Mouse (Mus musculus) CH12.LX (cell line): Measurements from ENCODE around the gene Kdelr2. TPM values are rescaled to one million over a fixed set of nuclear protein-coding genes. Genes with fewer than 3 reads are reported as not detected.

ENCODE experiments used
- DNase-seq: peaks from one replicate; pipeline ENCODE4 v3.0.0-alpha.2; 2013; ENCODE audit errors: extremely low read depth
- H3K27ac ChIP-seq: 2 replicates; pipeline ENCODE4 v1.5.1; 2012; ENCODE audit warnings: low read depth, mild to moderate bottlenecking, control low read depth, moderate library complexity; ENCODE audit not compliant: insufficient read depth
- H3K27me3 ChIP-seq: replicated peaks from 2 replicates; pipeline ENCODE3; 2012; ENCODE audit warnings: inconsistent platforms
- H3K36me3 ChIP-seq, 2 experiments: replicated peaks in 1 of 2; 2 replicates each; pipeline versions ENCODE3 to v1.6.1; 2012; ENCODE audit warnings: inconsistent platforms in 1 of 2, low read length in 1 of 2, mild to moderate bottlenecking in 1 of 2, mixed read lengths in 1 of 2, moderate library complexity in 1 of 2; ENCODE audit not compliant: control insufficient read depth in 1 of 2, insufficient read depth in 1 of 2
- H3K4me1 ChIP-seq, 2 experiments: 2 replicates each; pipeline ENCODE4 v1.6.1; 2012; ENCODE audit warnings: inconsistent platforms in 1 of 2, moderate library complexity in 1 of 2; ENCODE audit not compliant: insufficient read depth in 2 of 2, control insufficient read depth in 1 of 2
- H3K4me2 ChIP-seq: 2 replicates; pipeline ENCODE4 v1.6.1; 2012; ENCODE audit warnings: low read depth, mild to moderate bottlenecking, control low read depth; ENCODE audit not compliant: poor library complexity, insufficient read depth, severe bottlenecking
- H3K4me3 ChIP-seq, 3 experiments: fragments of 150-350 bp in 1 of 3; sonication (generic) in 1 of 3; replicated peaks in 1 of 3; 2 replicates each; pipeline versions ENCODE3 to v1.5.1; 2011 to 2012; ENCODE audit warnings: low read depth in 2 of 3, low read length in 2 of 3, mild to moderate bottlenecking in 2 of 3, moderate library complexity in 2 of 3, control low read depth in 1 of 3, improper control_type of control experiment in 1 of 3, inconsistent platforms in 1 of 3, mixed read lengths in 1 of 3; ENCODE audit not compliant: poor library complexity in 1 of 3
- H3K79me2 ChIP-seq: replicated peaks from 2 replicates; pipeline ENCODE4 v1.6.1; 2012; ENCODE audit warnings: mild to moderate bottlenecking, moderate library complexity; ENCODE audit not compliant: control insufficient read depth, poor library complexity, insufficient read depth, severe bottlenecking; ENCODE audit errors: extremely low read depth
- H3K9ac ChIP-seq: 2 replicates; pipeline ENCODE4 v1.6.1; 2012; ENCODE audit warnings: low read depth, mild to moderate bottlenecking, control low read depth, moderate library complexity; ENCODE audit not compliant: insufficient read depth
- H3K9me3 ChIP-seq: replicated peaks from 2 replicates; pipeline ENCODE3; 2012; ENCODE audit warnings: low read length, inconsistent platforms, mixed read lengths
- BHLHE40 ChIP-seq: IDR thresholded peaks from 2 replicates; pipeline ENCODE4 v1.6.1; 2011; ENCODE audit warnings: mild to moderate bottlenecking, low read depth, low read length, improper control_type of control experiment
- CHD1 ChIP-seq: IDR thresholded peaks from 2 replicates; pipeline ENCODE4 v1.6.1; 2012; ENCODE audit warnings: low read depth, low read length, improper control_type of control experiment, inconsistent platforms
- CHD2 ChIP-seq: IDR thresholded peaks from 2 replicates; pipeline ENCODE4 v1.6.1; 2011; ENCODE audit warnings: low read length, improper control_type of control experiment
- CTCF ChIP-seq, 2 experiments: IDR thresholded peaks in 1 of 2; conservative IDR thresholded peaks in 1 of 2; 2 replicates each; pipeline ENCODE4 v1.5.1; 2011 to 2012; ENCODE audit warnings: low read depth in 2 of 2, low read length in 2 of 2, improper control_type of control experiment in 1 of 2, inconsistent platforms in 1 of 2, mild to moderate bottlenecking in 1 of 2, moderate library complexity in 1 of 2
- E2F4 ChIP-seq: IDR thresholded peaks from 2 replicates; pipeline ENCODE4 v1.6.1; 2011; ENCODE audit warnings: low read depth, low read length, improper control_type of control experiment; ENCODE audit not compliant: insufficient replicate concordance
- ELF1 ChIP-seq: IDR thresholded peaks from 2 replicates; pipeline ENCODE4 v1.6.1; 2014; ENCODE audit warnings: low read depth, mild to moderate bottlenecking, inconsistent platforms, low read length, improper control_type of control experiment
- EP300 ChIP-seq: IDR thresholded peaks from 2 replicates; pipeline ENCODE4 v1.6.1; 2011; ENCODE audit warnings: low read length, improper control_type of control experiment
- ETS1 ChIP-seq: conservative IDR thresholded peaks from 2 replicates; pipeline ENCODE4 v1.6.1; 2012; ENCODE audit warnings: low read depth, mild to moderate bottlenecking, inconsistent platforms, low read length, improper control_type of control experiment, moderate library complexity
- GABPA ChIP-seq: IDR thresholded peaks from 2 replicates; pipeline ENCODE4 v1.6.1; 2012; ENCODE audit warnings: low read depth, low read length, improper control_type of control experiment, inconsistent platforms; ENCODE audit not compliant: insufficient replicate concordance
- HCFC1 ChIP-seq: IDR thresholded peaks from 2 replicates; pipeline ENCODE4 v1.6.1; 2012; ENCODE audit warnings: low read depth, mild to moderate bottlenecking, inconsistent platforms, low read length, improper control_type of control experiment
- IRF4 ChIP-seq: IDR thresholded peaks from 2 replicates; pipeline ENCODE4 v1.6.1; 2014; ENCODE audit warnings: low read depth, mild to moderate bottlenecking, inconsistent platforms, low read length, improper control_type of control experiment
- JUN ChIP-seq: IDR thresholded peaks from 2 replicates; pipeline ENCODE4 v1.6.1; 2011; ENCODE audit warnings: low read depth, mild to moderate bottlenecking, low read length, improper control_type of control experiment, moderate library complexity; ENCODE audit not compliant: insufficient read depth
- KAT2A ChIP-seq: IDR thresholded peaks from 2 replicates; pipeline ENCODE4 v1.6.1; 2012; ENCODE audit warnings: low read length, improper control_type of control experiment, inconsistent platforms; ENCODE audit not compliant: insufficient replicate concordance
- MAFK ChIP-seq: IDR thresholded peaks from 2 replicates; pipeline ENCODE4 v1.6.1; 2011; ENCODE audit warnings: low read length, improper control_type of control experiment; ENCODE audit not compliant: insufficient replicate concordance
- MAZ ChIP-seq: IDR thresholded peaks from 2 replicates; pipeline ENCODE4 v1.6.1; 2012; ENCODE audit warnings: low read depth, mild to moderate bottlenecking, inconsistent platforms, low read length, improper control_type of control experiment, moderate library complexity
- MEF2A ChIP-seq: IDR thresholded peaks from 2 replicates; pipeline ENCODE4 v1.6.1; 2014; ENCODE audit warnings: low read depth, mild to moderate bottlenecking, inconsistent platforms, low read length, improper control_type of control experiment, borderline replicate concordance
- NELFE ChIP-seq: IDR thresholded peaks from 2 replicates; pipeline ENCODE4 v1.6.1; 2011; ENCODE audit warnings: low read depth, low read length, improper control_type of control experiment
- PAX5 ChIP-seq: IDR thresholded peaks from 2 replicates; pipeline ENCODE4 v1.6.1; 2012; ENCODE audit warnings: low read length, inconsistent platforms, mixed read lengths
- POLR2A ChIP-seq: IDR thresholded peaks from 2 replicates; pipeline ENCODE4 v1.6.1; 2011; ENCODE audit warnings: low read depth, mild to moderate bottlenecking, improper control_type of control experiment, low read length
- POLR2AphosphoS2 ChIP-seq: IDR thresholded peaks from 2 replicates; pipeline ENCODE4 v1.6.1; 2011; ENCODE audit warnings: low read depth, low read length, improper control_type of control experiment
- RAD21 ChIP-seq: IDR thresholded peaks from 2 replicates; pipeline ENCODE4 v1.6.1; 2011; ENCODE audit warnings: low read depth, mild to moderate bottlenecking, low read length, improper control_type of control experiment, moderate library complexity
- RCOR1 ChIP-seq: conservative IDR thresholded peaks from 2 replicates; pipeline ENCODE4 v1.6.1; 2012; ENCODE audit warnings: low read depth, mild to moderate bottlenecking, inconsistent platforms, low read length, improper control_type of control experiment
- SIN3A ChIP-seq: IDR thresholded peaks from 2 replicates; pipeline ENCODE4 v1.6.1; 2012; ENCODE audit warnings: low read length, improper control_type of control experiment, inconsistent platforms
- SMC3 ChIP-seq: IDR thresholded peaks from 2 replicates; pipeline ENCODE4 v1.6.1; 2011; ENCODE audit warnings: low read depth, low read length, improper control_type of control experiment
- TBP ChIP-seq: conservative IDR thresholded peaks from 2 replicates; pipeline ENCODE4 v1.6.1; 2011; ENCODE audit warnings: low read depth, low read length, improper control_type of control experiment
- TCF12 ChIP-seq: IDR thresholded peaks from 2 replicates; pipeline ENCODE4 v1.6.1; 2014; ENCODE audit warnings: low read depth, mild to moderate bottlenecking, inconsistent platforms, low read length, improper control_type of control experiment
- UBTF ChIP-seq: IDR thresholded peaks from 2 replicates; pipeline ENCODE4 v1.6.1; 2012; ENCODE audit warnings: low read depth, mild to moderate bottlenecking, inconsistent platforms, low read length, improper control_type of control experiment, moderate library complexity
- USF2 ChIP-seq: conservative IDR thresholded peaks from 2 replicates; pipeline ENCODE4 v1.6.1; 2011; ENCODE audit warnings: low read depth, low read length, improper control_type of control experiment
- ZC3H11A ChIP-seq: IDR thresholded peaks from 2 replicates; pipeline ENCODE4 v1.6.1; 2012; ENCODE audit warnings: low read depth, mild to moderate bottlenecking, inconsistent platforms, low read length, improper control_type of control experiment
- ZKSCAN1 ChIP-seq: IDR thresholded peaks from 2 replicates; pipeline ENCODE4 v1.6.1; 2012; ENCODE audit warnings: low read depth, inconsistent platforms, low read length, improper control_type of control experiment, borderline replicate concordance
- ZMIZ1 ChIP-seq: IDR thresholded peaks from 2 replicates; pipeline ENCODE4 v1.6.1; 2012; ENCODE audit warnings: low read depth, mild to moderate bottlenecking, inconsistent platforms, low read length, improper control_type of control experiment
- ZNF384 ChIP-seq: IDR thresholded peaks from 2 replicates; pipeline ENCODE4 v1.6.1; 2012; ENCODE audit warnings: low read depth, low read length, improper control_type of control experiment, inconsistent platforms
- dilution Hi-C: fragments of 300-500 bp; cut with MboI; formaldehyde crosslinking; loops from 2 replicates; pipeline ENCODE4 v1.14.3; 2020; ENCODE audit warnings: low sequenced_read_pairs; ENCODE audit not compliant: extremely low pct_unique_long_range_greater_than_20kb, extremely low pct_ligation_motif_present
- in situ Hi-C: fragments of 300-500 bp; cut with MboI; formaldehyde crosslinking; loops from 3 replicates; pipeline ENCODE4 v1.14.3; 2019; ENCODE audit warnings: low sequenced_read_pairs, low pct_ligation_motif_present, low pct_unique_long_range_greater_than_20kb, mixed read lengths
- polyA plus RNA-seq: library from polyadenylated mRNA; unstranded; fragments of >175 nt; gene quantifications from 2 replicates; pipeline ENCODE4 v1.2.1, GENCODE M21; 2012; ENCODE audit warnings: low read depth; ENCODE audit not compliant: insufficient read length
- total RNA-seq, 2 experiments: library from RNA; depleted of rRNA; stranded (reverse); fragments of 300-350 nt in 1 of 2; fragments of >200 nt in 1 of 2; gene quantifications; 2 replicates each; pipeline ENCODE4 v1.2.3; 2012 to 2014

The Kdelr2 gene
- total and polyA plus RNA-seq, 3 experiments: 75.7 to 117 (median 77.7) TPM

- Histone ChIP-seq H3K9me3 (no peaks in the 10 kb centered on the region), H3K27me3 (no peaks in the 10 kb centered on the region), H3K27ac (no peak overlapping the region), H3K4me1 (peaks cover 0 to 4% of the 10 kb centered on the region in 2 experiments; a peak in 1 of 4 replicates), H3K9ac (no peak overlapping the region), H3K4me2 (no peak overlapping the region), H3K4me3 (no peak overlapping the region), H3K79me2 (no peaks in the 10 kb centered on the region), H3K36me3 (peaks cover 34 to 52% of the 10 kb centered on the region in 2 experiments)
- peak in 1 of 2 experiments; percentile 47; a peak in 2 of 4 replicates for TF ChIP-seq CTCF (conservative IDR thresholded peaks at IDR 0.05 in 1 of 2, IDR thresholded peaks at IDR 0.05 in 1 of 2; ENCODE audit: low read depth in 2 of 2, low read length in 2 of 2)
- no peak for TF ChIP-seq JUN
- DNase-seq: no peak
- in situ Hi-C loops: no loop called here
- dilution Hi-C loops: no loop called here
These were observed 19.4 kb downstream of the Kdelr2 start for GRCm38 (mm10) chr5:143422990-143423389.

- Histone ChIP-seq H3K9me3 (no peaks in the 10 kb centered on the region), H3K4me2 (no peak overlapping the region), H3K79me2 (no peaks in the 10 kb centered on the region), H3K36me3 (peaks cover 24 to 41% of the 10 kb centered on the region in 2 experiments), H3K4me1 (peaks cover 0 to 4% of the 10 kb centered on the region in 2 experiments; a peak in 1 of 4 replicates), H3K4me3 (no peak overlapping the region), H3K27me3 (no peaks in the 10 kb centered on the region), H3K27ac (no peak overlapping the region), H3K9ac (no peak overlapping the region)
- dilution Hi-C loops: no loop called here
- DNase-seq: peak; percentile 75
- in situ Hi-C loops: no loop called here
- TF ChIP-seq EP300 (no peak), ZMIZ1 (no peak), POLR2A (no peak), JUN (no peak), E2F4 (no peak), RCOR1 (no peak), KAT2A (no peak), MAZ (no peak), POLR2AphosphoS2 (no peak), BHLHE40 (no peak), UBTF (no peak), CHD1 (no peak), ELF1 (no peak), CTCF (conservative IDR thresholded peaks at IDR 0.05 in 1 of 2, IDR thresholded peaks at IDR 0.05 in 1 of 2; ENCODE audit: low read depth in 2 of 2, low read length in 2 of 2) (peak; percentile 85 to 94), SIN3A (peak; percentile 46; the same call in 1 of the 2 replicates), PAX5 (no peak), ETS1 (no peak), MEF2A (0 out of 2 replicates have a peak, but pooled peaks have one; percentile 19), RAD21 (peak; percentile 59), IRF4 (0 out of 2 replicates have a peak, but pooled peaks have one; percentile 29), CHD2 (no peak), TBP (no peak), TCF12 (no peak), MAFK (0 out of 2 replicates have a peak, but pooled peaks have one; percentile 23), ZKSCAN1 (no peak), USF2 (no peak), HCFC1 (no peak), GABPA (no peak), SMC3 (peak; percentile 61), ZC3H11A (no peak), ZNF384 (no peak), NELFE (no peak)
These were observed 20.4 kb downstream of the Kdelr2 start for GRCm38 (mm10) chr5:143423899-143424519.
